Mouse (Mus musculus): ENCODE results near the gene Prkar1b. TPM values are rescaled to one million over a fixed set of nuclear protein-coding genes. Genes with fewer than 3 reads are reported as not detected.
A peak's percentile ranks its signal among the peaks of the same experiment; 100 is the strongest.

Gene Prkar1b
- total and polyA plus RNA-seq, 2 experiments from 2014 or later, result 303 to 392 TPM

GRCm38 (mm10) chr5:139166781-139167361 is 17.1 kb upstream of the Prkar1b start:
- Histone ChIP-seq H3K27me3 (ENCODE audit: insufficient read depth, low read length) (no peaks in the 10 kb centered on the region), H3K9me3 (ENCODE audit: low read length) (no peaks in the 10 kb centered on the region), H3K4me2 (ENCODE audit: low read depth) (no peak overlapping the region), H3K4me1 (ENCODE audit: insufficient read depth) (no peaks in the 10 kb centered on the region), H3K36me3 (ENCODE audit: insufficient read depth) (peaks cover 70% of the 10 kb centered on the region), H3K27ac (ENCODE audit: low read depth, low read length) (no peak overlapping the region), H3K4me3 (ENCODE audit: low read depth, low read length) (no peak overlapping the region), H3K9ac (no peak overlapping the region)
- DNase-seq, result no peak
- ATAC-seq, result no peak
- no peak for TF ChIP-seq CTCF (IDR thresholded peaks at IDR 0.05; ENCODE audit: low read depth)
- 93% methylated on average over 6 of the region's 6 CpGs for WGBS

GRCm38 (mm10) chr5:139161632-139162031 is 11.8 kb upstream of the Prkar1b start:
- no peak overlapping the region for H3K9ac ChIP-seq
- H3K4me2 ChIP-seq (ENCODE audit: low read depth), result no peak overlapping the region
- TF ChIP-seq CTCF (IDR thresholded peaks at IDR 0.05; ENCODE audit: low read depth), result no peak
- DNase-seq (no peak), ATAC-seq (no peak)
- no peaks in the 10 kb centered on the region for H3K4me1 ChIP-seq (ENCODE audit: insufficient read depth)
- 87% methylated on average over 10 of the region's 10 CpGs for WGBS
- H3K4me3 ChIP-seq (ENCODE audit: low read depth, low read length), result no peak overlapping the region
- peaks cover 40% of the 10 kb centered on the region for H3K36me3 ChIP-seq (ENCODE audit: insufficient read depth)
- no peaks in the 10 kb centered on the region for H3K9me3 ChIP-seq (ENCODE audit: low read length)
- H3K27ac ChIP-seq (ENCODE audit: low read depth, low read length), result no peak overlapping the region
- no peaks in the 10 kb centered on the region for H3K27me3 ChIP-seq (ENCODE audit: insufficient read depth, low read length)

- Histone ChIP-seq H3K27me3 (ENCODE audit: insufficient read depth, low read length) (no peaks in the 10 kb centered on the region), H3K9ac (no peak overlapping the region), H3K4me1 (ENCODE audit: insufficient read depth) (no peaks in the 10 kb centered on the region), H3K36me3 (ENCODE audit: insufficient read depth) (peaks cover 44% of the 10 kb centered on the region), H3K4me2 (ENCODE audit: low read depth) (no peak overlapping the region), H3K4me3 (ENCODE audit: low read depth, low read length) (no peak overlapping the region), H3K27ac (ENCODE audit: low read depth, low read length) (no peak overlapping the region), H3K9me3 (ENCODE audit: low read length) (no peaks in the 10 kb centered on the region)
- no peak for TF ChIP-seq CTCF (IDR thresholded peaks at IDR 0.05; ENCODE audit: low read depth)
- WGBS, result 92% methylated on average over 8 of the region's 8 CpGs
- ATAC-seq (no peak), DNase-seq (no peak)
These were observed 11.1 kb upstream of the Prkar1b start for GRCm38 (mm10) chr5:139160899-139161298.

- H3K36me3 ChIP-seq (ENCODE audit: insufficient read depth), result peaks cover 31% of the 10 kb centered on the region
- H3K4me3 ChIP-seq (ENCODE audit: low read depth, low read length), result peak overlapping the region; percentile 95
- peak overlapping the region; percentile 64 for H3K27ac ChIP-seq (ENCODE audit: low read depth, low read length)
- WGBS, result under 1% methylated on average over 41 of the region's 45 CpGs
- no peak for DNase-seq
- peaks cover 21% of the 10 kb centered on the region for H3K4me1 ChIP-seq (ENCODE audit: insufficient read depth)
- no peak for TF ChIP-seq CTCF (IDR thresholded peaks at IDR 0.05; ENCODE audit: low read depth)
- peak overlapping the region; percentile 67 for H3K9ac ChIP-seq
- peak overlapping the region; percentile 92 for H3K4me2 ChIP-seq (ENCODE audit: low read depth)
- peak; percentile 1; the same call in 1 of the 2 replicates for ATAC-seq
- H3K27me3 ChIP-seq (ENCODE audit: insufficient read depth, low read length), result no peaks in the 10 kb centered on the region
- no peaks in the 10 kb centered on the region for H3K9me3 ChIP-seq (ENCODE audit: low read length)
These were observed 816 bp upstream of the Prkar1b start for GRCm38 (mm10) chr5:139150603-139151031.

GRCm38 (mm10) chr5:139149006-139149672 is 662 bp downstream of the Prkar1b start:
- DNase-seq (peak; percentile 21), ATAC-seq (no peak)
- no peaks in the 10 kb centered on the region for H3K9me3 ChIP-seq (ENCODE audit: low read length)
- TF ChIP-seq CTCF (IDR thresholded peaks at IDR 0.05; ENCODE audit: low read depth), result no peak
- H3K4me3 ChIP-seq (ENCODE audit: low read depth, low read length), result peak overlapping the region; percentile 95
- H3K27ac ChIP-seq (ENCODE audit: low read depth, low read length), result peak overlapping the region; percentile 77; the same call in 1 of the 2 replicates
- 25% methylated on average over 11 of the region's 11 CpGs for WGBS
- peaks cover 21% of the 10 kb centered on the region for H3K4me1 ChIP-seq (ENCODE audit: insufficient read depth)
- H3K27me3 ChIP-seq (ENCODE audit: insufficient read depth, low read length), result no peaks in the 10 kb centered on the region
- H3K36me3 ChIP-seq (ENCODE audit: insufficient read depth), result peaks cover 18% of the 10 kb centered on the region
- H3K4me2 ChIP-seq (ENCODE audit: low read depth), result peak overlapping the region; percentile 92
- H3K9ac ChIP-seq, result peak overlapping the region; percentile 67; the same call in 1 of the 2 replicates

GRCm38 (mm10) chr5:139147178-139148078 is 2.4 kb downstream of the Prkar1b start:
- no peak for TF ChIP-seq CTCF (IDR thresholded peaks at IDR 0.05; ENCODE audit: low read depth)
- DNase-seq (peak; percentile 91), ATAC-seq (no peak; the same call in 1 of the 2 replicates)
- Histone ChIP-seq H3K4me2 (ENCODE audit: low read depth) (peak overlapping the region; percentile 21; the same call in 1 of the 2 replicates), H3K27ac (ENCODE audit: low read depth, low read length) (peak overlapping the region; percentile 71), H3K27me3 (ENCODE audit: insufficient read depth, low read length) (no peaks in the 10 kb centered on the region), H3K36me3 (ENCODE audit: insufficient read depth) (peaks cover 1% of the 10 kb centered on the region; the same call in 1 of the 2 replicates), H3K9ac (no peak overlapping the region), H3K9me3 (ENCODE audit: low read length) (no peaks in the 10 kb centered on the region), H3K4me3 (ENCODE audit: low read depth, low read length) (no peak overlapping the region), H3K4me1 (ENCODE audit: insufficient read depth) (peaks cover 21% of the 10 kb centered on the region)
- WGBS, result 52% methylated on average over 14 of the region's 14 CpGs
